Mouse (Mus musculus): Measurements from ENCODE around the gene Kmt2d. TPM values are rescaled to one million over a fixed set of nuclear protein-coding genes. Genes with fewer than 3 reads are reported as not detected.

Kmt2d gene
- polyA plus RNA-seq (2015; fragmentation: Nextera tagmentation; extraction: Ambion mirVana): 5.1 TPM in 2 replicates

DNA sequence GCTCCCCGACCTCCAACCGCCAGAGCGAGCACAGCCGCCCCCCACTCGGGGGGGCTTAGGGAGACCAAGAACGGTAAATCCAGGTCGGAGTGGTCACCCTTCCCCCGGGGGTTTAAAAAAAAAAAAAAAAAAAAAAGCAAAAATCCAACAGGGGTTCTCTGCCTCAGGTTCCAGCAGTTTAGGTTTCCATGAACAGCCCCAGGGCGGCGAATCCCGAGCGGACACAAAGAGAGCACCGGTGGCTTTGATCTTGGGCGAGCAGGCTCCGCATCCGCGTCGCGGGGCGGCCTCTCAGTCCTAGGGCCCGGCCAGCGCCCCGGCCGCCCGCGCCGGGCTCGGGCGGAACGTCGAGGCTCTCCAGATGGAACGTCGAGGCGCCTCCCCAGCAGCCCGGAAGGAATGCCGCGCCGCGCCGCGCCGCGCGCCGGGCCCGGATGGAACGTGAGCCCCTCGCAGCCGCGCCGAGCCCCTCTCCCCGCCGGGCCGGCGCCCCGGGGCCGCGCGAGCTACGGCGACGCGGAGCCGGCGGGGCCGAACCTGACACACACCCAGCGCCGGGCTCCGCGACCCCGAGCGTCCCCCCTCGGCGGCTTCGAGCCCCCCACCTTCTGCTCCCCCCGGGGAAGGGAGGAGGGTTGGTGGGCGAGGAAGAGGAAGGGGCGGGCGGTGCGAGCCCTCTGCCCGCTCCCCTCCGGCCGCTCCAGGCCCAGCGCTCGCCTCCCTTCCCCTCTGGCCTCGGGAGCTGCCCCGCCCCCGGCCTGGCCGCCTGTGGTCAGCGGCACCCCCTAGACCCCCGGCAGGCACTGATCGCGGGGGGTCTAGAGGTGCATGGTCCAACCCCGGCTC is at the start of gene Kmt2d:
Kmt2d (minus strand) TSS at position 135 of the 846 bp plus-strand sequence.

DNA sequence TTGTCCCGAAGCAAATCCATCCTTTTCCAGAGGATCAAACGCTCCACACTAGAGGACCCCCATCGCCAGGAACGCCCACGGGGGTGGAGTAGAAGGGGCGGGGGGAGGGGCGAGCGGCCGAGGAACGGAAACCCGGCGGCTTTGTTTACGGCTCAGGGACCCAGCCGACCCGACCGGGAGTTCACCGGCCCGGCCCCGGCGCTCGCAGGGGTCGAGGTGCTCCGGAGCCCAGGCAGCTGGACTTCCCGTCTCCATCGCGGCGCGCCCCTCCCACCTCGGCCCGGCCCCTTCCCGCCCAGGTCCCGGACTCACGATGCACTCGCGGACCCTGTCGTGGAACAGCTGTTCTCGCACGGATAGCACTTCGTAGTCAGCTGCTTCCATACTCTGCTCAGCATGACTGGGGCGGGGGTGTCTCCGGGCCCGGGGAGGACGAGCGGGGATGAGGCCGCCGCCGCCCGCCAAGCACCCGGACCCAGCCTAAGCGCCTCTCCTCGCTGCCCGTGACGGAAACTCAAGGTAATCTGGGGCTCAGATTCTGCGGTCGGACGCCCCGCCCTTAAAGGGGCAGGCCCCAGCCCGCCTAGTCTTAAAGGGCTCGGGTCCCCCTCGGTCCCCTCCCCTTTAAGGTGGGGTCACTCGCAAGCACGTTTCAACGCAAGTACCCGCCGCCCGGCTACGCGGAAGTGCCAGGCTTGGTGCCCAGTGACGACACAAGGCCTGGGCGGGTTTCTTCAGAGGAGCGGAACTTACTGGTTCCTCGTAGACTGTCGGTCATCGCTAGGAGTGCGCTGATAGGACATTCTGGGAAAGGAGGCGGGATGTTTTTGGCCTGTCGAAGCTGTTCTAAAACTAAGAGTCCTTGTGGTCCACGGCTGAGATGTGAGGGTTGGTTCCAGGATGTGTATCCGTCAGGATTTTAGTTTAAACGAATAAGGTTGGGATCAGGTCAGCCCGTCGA is 46.8 kb upstream of the Kmt2d start, which contains the start of gene Lmbr1l:
Lmbr1l (minus strand) TSS at position 694 of the 961 bp plus-strand sequence.

DNA sequence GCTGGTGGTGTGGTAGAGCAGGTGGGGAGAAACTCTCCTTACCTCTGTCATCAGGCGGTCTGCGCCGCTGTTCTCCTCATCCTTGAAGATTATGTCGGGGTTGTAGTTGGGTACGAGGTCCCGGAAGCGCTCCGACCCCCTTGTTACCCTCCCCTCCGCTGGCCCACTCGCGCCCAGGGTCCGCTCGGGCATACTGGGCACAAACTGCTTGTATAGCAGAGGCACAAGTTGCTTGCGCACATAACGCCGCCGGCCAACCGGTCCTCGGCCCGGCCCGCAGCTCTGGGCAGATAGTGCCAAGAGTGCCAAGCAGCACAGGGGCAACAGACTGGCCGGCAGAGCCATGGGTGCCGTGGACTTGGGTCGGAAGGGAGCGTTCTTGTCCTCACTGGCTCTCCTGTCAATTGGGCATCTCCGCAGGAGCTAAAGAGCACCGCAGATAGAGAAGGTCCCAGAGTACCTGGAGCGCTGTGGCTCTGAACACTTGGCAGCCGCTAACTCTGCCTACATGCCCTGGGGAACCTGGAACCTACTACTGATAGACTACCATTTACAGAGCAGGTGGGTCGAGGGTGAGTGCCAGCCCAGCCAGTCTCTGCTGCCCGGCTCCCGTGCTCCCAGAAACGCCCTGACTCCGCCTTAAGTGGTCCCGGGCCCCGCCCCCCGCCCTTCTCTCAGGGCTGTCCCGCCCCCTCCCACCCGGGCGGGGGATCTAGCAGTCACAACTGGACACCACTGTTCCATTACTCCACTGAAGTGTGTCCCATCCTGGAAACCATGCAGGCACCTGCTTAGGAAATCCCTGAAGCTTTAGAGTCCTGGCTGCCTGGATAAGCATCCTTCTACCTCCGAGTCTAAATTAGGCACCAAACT is 27.2 kb upstream of the Kmt2d start, which contains the start of gene Dhh:
Dhh (minus strand) TSS at position 613 of the 873 bp plus-strand sequence.

DNA sequence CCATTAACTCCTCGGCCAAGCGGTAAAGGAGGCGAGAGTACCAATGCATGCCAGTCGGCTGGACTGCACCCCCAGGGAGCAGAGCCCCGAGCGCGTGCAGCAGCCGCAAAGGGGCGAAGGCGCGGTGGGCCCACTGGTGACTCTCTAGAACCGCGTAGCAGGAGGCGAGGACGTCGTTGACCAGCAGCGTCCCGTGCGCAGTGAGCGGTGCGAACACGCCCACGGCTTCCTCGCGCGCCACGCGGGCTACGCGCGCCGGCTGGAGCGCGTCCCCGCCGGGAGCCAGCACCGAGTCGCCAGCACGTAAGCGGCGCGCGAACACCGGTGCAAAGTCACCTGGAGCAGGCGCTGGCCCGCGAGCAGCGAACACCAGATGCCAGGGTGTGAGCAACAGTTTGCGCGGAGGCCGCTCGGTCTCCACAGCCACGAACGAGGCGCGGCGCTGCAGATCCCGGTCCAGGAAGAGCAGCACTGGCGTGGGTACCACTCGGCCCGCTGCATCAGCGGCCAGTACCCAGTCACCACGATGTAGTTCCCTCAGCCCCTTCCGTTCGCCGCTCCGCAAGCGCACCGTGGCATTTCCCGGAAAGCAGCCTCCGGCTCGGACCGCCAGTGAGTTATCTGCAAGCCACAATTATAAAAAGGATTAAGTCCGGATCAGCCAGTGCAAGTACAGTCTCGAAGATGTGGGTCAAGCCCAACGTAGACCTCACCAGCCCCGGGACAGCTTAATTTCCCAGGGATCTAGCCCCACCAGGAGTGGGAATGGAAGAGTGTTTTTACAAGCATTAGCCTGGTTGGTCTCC is 23.1 kb upstream of the Kmt2d start, which contains the start of gene Rhebl1:
Rhebl1 (minus strand) TSS at position 601 of the 806 bp plus-strand sequence.

DNA sequence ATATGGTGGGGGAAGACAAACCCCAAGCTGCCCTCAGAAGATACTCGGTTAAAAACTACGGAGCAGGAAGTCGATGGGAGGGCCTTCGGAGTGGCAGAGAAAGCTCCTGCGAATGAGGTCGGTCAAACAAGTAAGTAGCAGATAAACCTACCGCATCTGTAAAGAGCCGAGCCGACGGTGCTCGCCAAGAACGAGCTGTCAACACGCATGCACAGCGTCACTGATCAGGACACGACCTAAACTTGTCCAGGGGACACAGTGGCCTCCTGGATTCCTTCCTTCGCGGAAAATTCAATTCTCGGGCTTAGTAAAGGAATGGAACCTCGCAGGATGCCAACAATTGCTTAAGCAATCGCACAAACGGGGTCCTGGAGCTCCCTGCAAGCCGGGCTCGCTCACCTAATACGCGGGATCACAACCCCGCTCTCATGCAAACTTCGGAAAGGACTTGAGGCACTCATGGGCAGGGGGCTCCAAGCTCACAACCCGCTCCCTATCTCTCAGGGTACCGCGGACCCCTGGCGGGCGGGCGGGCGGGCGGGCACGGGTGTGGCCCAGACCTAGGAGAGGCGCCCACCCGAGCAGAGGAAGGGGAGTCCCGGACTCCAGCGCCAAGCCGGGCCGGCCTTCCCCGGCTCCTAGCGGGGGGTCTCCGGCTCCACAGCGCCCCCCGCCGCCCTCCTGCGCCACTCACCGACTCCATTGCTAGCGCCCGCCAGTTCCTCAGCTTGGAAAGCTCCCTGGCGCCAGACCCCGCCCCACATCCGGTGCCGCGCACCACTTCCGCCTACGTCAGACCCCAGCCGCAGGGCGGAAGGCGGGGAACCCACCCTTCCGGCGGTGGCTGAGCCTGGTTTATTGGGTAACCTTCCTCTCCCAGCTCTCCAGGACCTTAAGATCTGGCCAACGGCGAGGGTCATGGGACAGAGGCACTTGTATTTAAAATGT is 40.0 kb downstream of the Kmt2d start, which contains the start of gene Prkag1:
Prkag1 (minus strand) TSS at position 786 of the 948 bp plus-strand sequence.

DNA sequence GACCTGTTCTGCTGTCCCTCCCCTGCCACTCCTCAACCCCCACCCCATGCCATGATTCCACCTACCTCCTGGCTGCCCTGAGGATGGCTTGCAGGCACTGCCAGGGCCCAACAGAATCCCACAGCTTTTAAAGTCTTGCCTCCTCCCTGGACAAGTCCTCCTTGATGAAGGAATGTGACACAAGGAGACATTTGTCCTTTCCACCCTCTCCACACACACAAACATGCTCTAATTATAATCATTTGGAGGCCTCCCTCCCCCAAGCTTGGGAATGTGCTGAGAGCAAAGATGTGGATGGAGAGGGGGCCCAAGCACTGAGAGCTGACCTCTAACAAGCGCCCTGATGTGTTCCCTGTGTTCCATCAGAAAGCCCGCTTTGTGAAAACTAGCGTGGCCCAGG is 61.6 kb downstream of the Kmt2d start, which contains the start of gene Ddn:
Ddn (minus strand) TSS at position 101 of the 400 bp plus-strand sequence.

DNA sequence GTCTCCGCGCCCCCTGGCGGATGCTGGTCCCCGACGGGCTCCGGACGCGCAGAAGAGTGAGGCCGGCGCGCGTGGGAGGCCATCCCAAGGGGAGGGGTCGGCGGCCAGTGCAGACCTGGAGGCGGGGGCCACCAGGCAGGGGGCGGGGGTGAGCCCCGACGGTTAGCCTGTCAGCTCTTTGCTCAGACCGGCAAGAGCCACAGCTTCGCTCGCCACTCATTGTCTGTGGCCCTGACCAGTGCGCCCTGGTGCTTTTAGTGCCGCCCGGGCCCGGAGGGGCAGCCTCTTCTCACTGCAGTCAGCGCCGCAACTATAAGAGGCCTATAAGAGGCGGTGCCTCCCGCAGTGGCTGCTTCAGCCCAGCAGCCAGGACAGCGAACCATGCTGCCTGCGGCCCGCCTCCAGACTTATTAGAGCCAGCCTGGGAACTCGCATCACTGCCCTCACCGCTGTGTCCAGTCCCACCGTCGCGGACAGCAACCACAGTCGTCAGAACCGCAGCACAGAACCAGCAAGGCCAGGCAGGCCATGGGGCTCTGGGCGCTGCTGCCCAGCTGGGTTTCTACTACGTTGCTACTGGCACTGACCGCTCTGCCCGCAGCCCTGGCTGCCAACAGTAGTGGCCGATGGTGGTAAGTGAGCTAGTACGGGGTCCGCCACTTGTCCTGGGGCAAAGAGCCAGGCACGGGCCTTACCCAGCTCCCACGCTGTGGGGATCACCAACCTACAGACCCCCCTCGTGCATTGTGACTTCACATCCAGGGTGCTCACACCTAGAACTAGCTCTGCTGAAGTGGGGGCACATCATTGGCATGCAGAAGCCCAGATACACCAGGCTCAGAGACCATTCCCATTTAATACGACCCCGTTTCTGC is 81.1 kb downstream of the Kmt2d start, which contains the start of gene Wnt1:
Wnt1 (plus strand) TSS at position 197 of the 875 bp plus-strand sequence.

Other genes with a start within 250 kb of the Kmt2d start
- 17.3 and 20.5 TPM in 2 replicates for gene Cacnb3, start 240.4 kb downstream of the Kmt2d start, polyA plus RNA-seq (2015; fragmentation: Nextera tagmentation; extraction: Ambion mirVana)
- 11.6 and 12.9 TPM in 2 replicates for gene Ddx23, start 208.3 kb downstream of the Kmt2d start, polyA plus RNA-seq (2015; fragmentation: Nextera tagmentation; extraction: Ambion mirVana)
- gene Rnd1, start 193.7 kb downstream of the Kmt2d start, polyA plus RNA-seq (2015; fragmentation: Nextera tagmentation; extraction: Ambion mirVana): 0.63 and 1.3 TPM in 2 replicates
- gene Ccdc65, start 163.0 kb downstream of the Kmt2d start, polyA plus RNA-seq (2015; fragmentation: Nextera tagmentation; extraction: Ambion mirVana): 4.9 and 5.3 TPM in 2 replicates
- gene Fkbp11, start 143.0 kb downstream of the Kmt2d start, polyA plus RNA-seq (2015; fragmentation: Nextera tagmentation; extraction: Ambion mirVana): 39.2 and 42.9 TPM in 2 replicates
- 24.2 and 25.3 TPM in 2 replicates for gene Arf3, start 108.0 kb downstream of the Kmt2d start, polyA plus RNA-seq (2015; fragmentation: Nextera tagmentation; extraction: Ambion mirVana)
- gene Wnt10b, start 93.1 kb downstream of the Kmt2d start, polyA plus RNA-seq (2015; fragmentation: Nextera tagmentation; extraction: Ambion mirVana): 0.58 and 1.1 TPM in 2 replicates
- gene Wnt1, start 81.3 kb downstream of the Kmt2d start, polyA plus RNA-seq (2015; fragmentation: Nextera tagmentation; extraction: Ambion mirVana): 0.12 TPM in 1 of 2 replicates, not detected in the other
- gene Ddn, start 61.7 kb downstream of the Kmt2d start, polyA plus RNA-seq (2015; fragmentation: Nextera tagmentation; extraction: Ambion mirVana): not detected in 2 replicates
- gene Prkag1, start 39.7 kb downstream of the Kmt2d start, polyA plus RNA-seq (2015; fragmentation: Nextera tagmentation; extraction: Ambion mirVana): 54.6 and 55.4 TPM in 2 replicates
- gene Rhebl1, start 23.3 kb upstream of the Kmt2d start, polyA plus RNA-seq (2015; fragmentation: Nextera tagmentation; extraction: Ambion mirVana): 3.6 TPM in 2 replicates
- 0.48 and 0.96 TPM in 2 replicates for gene Dhh, start 27.3 kb upstream of the Kmt2d start, polyA plus RNA-seq (2015; fragmentation: Nextera tagmentation; extraction: Ambion mirVana)
- 8.2 and 10.4 TPM in 2 replicates for gene Lmbr1l, start 47.0 kb upstream of the Kmt2d start, polyA plus RNA-seq (2015; fragmentation: Nextera tagmentation; extraction: Ambion mirVana)
- 735 and 945 TPM in 2 replicates for gene Tuba1b, start 63.4 kb upstream of the Kmt2d start, polyA plus RNA-seq (2015; fragmentation: Nextera tagmentation; extraction: Ambion mirVana)
- not detected in 2 replicates for gene Gm49450, start 82.3 kb upstream of the Kmt2d start, polyA plus RNA-seq (2015; fragmentation: Nextera tagmentation; extraction: Ambion mirVana)
- 867 and 1,181 TPM in 2 replicates for gene Tuba1a, start 82.5 kb upstream of the Kmt2d start, polyA plus RNA-seq (2015; fragmentation: Nextera tagmentation; extraction: Ambion mirVana)
- gene Tuba1c, start 158.7 kb upstream of the Kmt2d start, polyA plus RNA-seq (2015; fragmentation: Nextera tagmentation; extraction: Ambion mirVana): 157 and 169 TPM in 2 replicates
- gene Prph, start 184.0 kb upstream of the Kmt2d start, polyA plus RNA-seq (2015; fragmentation: Nextera tagmentation; extraction: Ambion mirVana): 2.2 TPM in 2 replicates
- gene Troap, start 203.4 kb upstream of the Kmt2d start, polyA plus RNA-seq (2015; fragmentation: Nextera tagmentation; extraction: Ambion mirVana): 4.6 and 6.8 TPM in 2 replicates
- gene C1ql4, start 216.6 kb upstream of the Kmt2d start, polyA plus RNA-seq (2015; fragmentation: Nextera tagmentation; extraction: Ambion mirVana): not detected in 2 replicates
- gene Dnajc22, start 222.0 kb upstream of the Kmt2d start, polyA plus RNA-seq (2015; fragmentation: Nextera tagmentation; extraction: Ambion mirVana): 0.11 TPM in 1 of 2 replicates, not detected in the other